Mouse (Mus musculus) hindbrain, embryonic 11.5 days (tissue): Measurements from ENCODE around the gene Ly6g6c. TPM values are rescaled to one million over a fixed set of nuclear protein-coding genes. Genes with fewer than 3 reads are reported as not detected.
"Not testable (repeated sequence)": the region's sequence is repeated elsewhere in the genome, so short reads cannot be mapped to it uniquely, and the experiment has no call there.

Experiments
- ATAC-seq: fragments of 200-750 bp; cut with Nextera tagmentation; 2 replicates; pipeline ENCODE4 v1.8.0; 2017; ENCODE audit warnings: mild to moderate bottlenecking, moderate TSS enrichment, moderate library complexity; ENCODE audit not compliant: low FRiP score
- DNase-seq: peaks from one replicate; pipeline ENCODE4 v3.0.0-alpha.2; 2015; ENCODE audit warnings: low spot score
- H3K27ac ChIP-seq: fragments of 300-500 bp; sonication (generic); 2 replicates; pipeline ENCODE4 v1.5.1; 2014; ENCODE audit warnings: mild to moderate bottlenecking, low read depth, low read length
- H3K27me3 ChIP-seq: fragments of 300-500 bp; sonication (generic); 2 replicates; pipeline ENCODE4 v1.6.1; 2014; ENCODE audit warnings: mild to moderate bottlenecking, low read length, moderate library complexity, mixed read lengths; ENCODE audit not compliant: control insufficient read depth, insufficient read depth
- H3K36me3 ChIP-seq: fragments of 300-500 bp; sonication (generic); 2 replicates; pipeline ENCODE4 v1.6.1; 2014; ENCODE audit warnings: mild to moderate bottlenecking, low read length, moderate library complexity, mixed read lengths; ENCODE audit not compliant: control insufficient read depth, insufficient read depth
- H3K4me1 ChIP-seq: fragments of 300-500 bp; sonication (generic); replicated peaks from 2 replicates; pipeline ENCODE4 v1.6.1; 2014; ENCODE audit warnings: low read length, mixed read lengths; ENCODE audit not compliant: control insufficient read depth, insufficient read depth
- H3K4me2 ChIP-seq: fragments of 300-500 bp; sonication (generic); replicated peaks from 2 replicates; pipeline ENCODE4 v1.6.1; 2014; ENCODE audit warnings: mild to moderate bottlenecking, low read depth, low read length
- H3K4me3 ChIP-seq: fragments of 300-500 bp; sonication (generic); 2 replicates; pipeline ENCODE4 v1.5.1; 2014; ENCODE audit warnings: low read depth, low read length
- H3K9ac ChIP-seq: fragments of 300-500 bp; sonication (generic); 2 replicates; pipeline ENCODE4 v1.6.1; 2014; ENCODE audit warnings: low read depth, low read length
- H3K9me3 ChIP-seq: fragments of 300-500 bp; sonication (generic); 2 replicates; pipeline ENCODE4 v1.6.1; 2016; ENCODE audit warnings: low read length; ENCODE audit not compliant: control insufficient read depth
- WGBS: fragments of 180-500 bp; shearing (Covaris S2); extraction: QIAGEN DNeasy Blood & Tissue Kit; methylation state at CpG from one replicate; pipeline ENCODE4 v1.1.7; 2014; 5-methylcytosine and 5-hydroxymethylcytosine counted together
- polyA plus RNA-seq: library from polyadenylated mRNA; unstranded; fragments of >200 nt; fragmentation: Nextera tagmentation; extraction: Ambion mirVana; gene quantifications from 2 replicates; pipeline ENCODE4 v1.2.1, GENCODE M21; 2014

Gene Ly6g6c
- polyA plus RNA-seq, 1 experiment from 2014 or later, result 0.19 TPM

DNA sequence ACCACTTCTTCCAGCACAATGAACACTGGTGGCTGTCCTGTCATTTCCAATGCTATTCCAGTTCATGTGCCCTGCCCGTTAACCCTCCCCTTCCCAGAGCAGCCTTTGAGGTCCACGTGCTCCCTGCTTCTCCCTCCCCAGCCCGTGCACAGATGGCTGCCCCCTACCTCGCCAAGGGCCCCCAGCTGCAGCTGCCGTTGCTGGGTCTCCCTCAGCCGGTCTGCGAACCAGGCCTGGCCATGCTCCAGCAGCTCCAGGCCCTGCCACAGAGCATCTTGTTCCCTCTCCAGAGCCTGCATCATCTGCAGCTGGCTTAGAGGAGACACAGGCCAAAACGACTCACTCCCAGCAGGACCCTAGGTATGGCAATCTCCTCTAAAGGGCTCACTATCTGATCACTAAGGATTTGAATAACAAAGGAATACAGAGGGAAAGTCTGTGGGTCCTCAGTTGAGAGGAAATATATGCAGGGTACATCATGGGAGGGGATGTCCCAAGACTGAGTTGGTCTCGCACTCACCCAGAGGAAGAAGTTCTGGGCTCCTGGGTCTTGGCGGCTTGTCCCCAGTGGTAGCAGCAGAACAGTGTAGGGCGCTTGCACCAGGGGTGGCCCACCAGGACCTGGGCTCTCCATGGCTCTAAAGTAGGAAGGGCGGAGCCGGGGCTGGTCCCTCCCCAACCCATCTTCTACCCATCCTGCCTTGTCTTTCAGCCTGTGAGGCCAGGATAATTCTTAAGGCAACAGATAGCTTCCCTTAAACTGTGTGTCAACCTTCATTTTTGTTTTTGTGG lies 37.7 kb upstream of the Ly6g6c start, which contains the start of gene Sapcd1:
Gene Sapcd1, minus strand, starts transcription at position 740 of the 792 bp plus-strand sequence.
- H3K4me2 ChIP-seq, result no peak within 1 kb of the TSS
- H3K27me3 ChIP-seq, result no peaks in the 10 kb centered on the region
- peak within 1 kb of the TSS; percentile 61; the same call in 1 of the 2 replicates for H3K27ac ChIP-seq
- H3K36me3 ChIP-seq, result no peaks in the 10 kb centered on the region
- H3K4me1 ChIP-seq, result peaks cover 11% of the 10 kb centered on the region
- 31% methylated on average over 13 of the region's 13 CpGs for WGBS
- DNase-seq (peak; percentile 57), ATAC-seq (peak; percentile 75)
- peak within 1 kb of the TSS; percentile 45; the same call in 1 of the 2 replicates for H3K9ac ChIP-seq
- H3K4me3 ChIP-seq, result no peak within 1 kb of the TSS
- no peaks in the 10 kb centered on the region for H3K9me3 ChIP-seq

GRCm38 (mm10) chr17:35028315-35028714 lies 36.9 kb upstream of the Ly6g6c start:
- Histone ChIP-seq H3K27me3 (no peaks in the 10 kb centered on the region), H3K4me2 (no peak overlapping the region), H3K36me3 (no peaks in the 10 kb centered on the region), H3K27ac (no peak overlapping the region), H3K9me3 (no peaks in the 10 kb centered on the region), H3K4me1 (peaks cover 11% of the 10 kb centered on the region), H3K9ac (no peak overlapping the region), H3K4me3 (no peak overlapping the region)
- 74% methylated on average over 2 of the region's 2 CpGs for WGBS
- ATAC-seq, result no peak
- DNase-seq, result no peak

GRCm38 (mm10) chr17:35029691-35030532 lies 35.3 kb upstream of the Ly6g6c start:
- Histone ChIP-seq H3K27ac (0 out of 2 replicates have a peak overlapping the region, but pooled peaks have one; percentile 33), H3K4me1 (peaks cover 11% of the 10 kb centered on the region), H3K9me3 (no peaks in the 10 kb centered on the region), H3K4me2 (peak overlapping the region; percentile 17), H3K36me3 (no peaks in the 10 kb centered on the region), H3K4me3 (no peak overlapping the region), H3K9ac (0 out of 2 replicates have a peak overlapping the region, but pooled peaks have one; percentile 20), H3K27me3 (no peaks in the 10 kb centered on the region)
- 28% methylated on average over 19 of the region's 19 CpGs for WGBS
- peak; percentile 28; the same call in 1 of the 2 replicates for ATAC-seq
- DNase-seq, result peak; percentile 67

- no peak for DNase-seq
- ATAC-seq, result no peak
- Histone ChIP-seq H3K36me3 (no peaks in the 10 kb centered on the region), H3K4me2 (no peak overlapping the region), H3K27ac (no peak overlapping the region), H3K4me3 (no peak overlapping the region), H3K9me3 (no peaks in the 10 kb centered on the region), H3K9ac (no peak overlapping the region), H3K4me1 (peaks cover 11% of the 10 kb centered on the region), H3K27me3 (no peaks in the 10 kb centered on the region)
- 90% methylated on average over 11 of the region's 11 CpGs for WGBS
Observed at GRCm38 (mm10) chr17:35031272-35031671, 33.9 kb upstream of the Ly6g6c start.

GRCm38 (mm10) chr17:35031880-35032279 lies 33.3 kb upstream of the Ly6g6c start:
- H3K9me3 ChIP-seq, result no peaks in the 10 kb centered on the region
- no peak overlapping the region for H3K9ac ChIP-seq
- ATAC-seq, result no peak
- no peak for DNase-seq
- H3K36me3 ChIP-seq, result no peaks in the 10 kb centered on the region
- 89% methylated on average over 7 of the region's 7 CpGs for WGBS
- no peak overlapping the region for H3K27ac ChIP-seq
- H3K4me2 ChIP-seq, result no peak overlapping the region
- no peak overlapping the region for H3K4me3 ChIP-seq
- peaks cover 11% of the 10 kb centered on the region for H3K4me1 ChIP-seq
- H3K27me3 ChIP-seq, result no peaks in the 10 kb centered on the region

DNA sequence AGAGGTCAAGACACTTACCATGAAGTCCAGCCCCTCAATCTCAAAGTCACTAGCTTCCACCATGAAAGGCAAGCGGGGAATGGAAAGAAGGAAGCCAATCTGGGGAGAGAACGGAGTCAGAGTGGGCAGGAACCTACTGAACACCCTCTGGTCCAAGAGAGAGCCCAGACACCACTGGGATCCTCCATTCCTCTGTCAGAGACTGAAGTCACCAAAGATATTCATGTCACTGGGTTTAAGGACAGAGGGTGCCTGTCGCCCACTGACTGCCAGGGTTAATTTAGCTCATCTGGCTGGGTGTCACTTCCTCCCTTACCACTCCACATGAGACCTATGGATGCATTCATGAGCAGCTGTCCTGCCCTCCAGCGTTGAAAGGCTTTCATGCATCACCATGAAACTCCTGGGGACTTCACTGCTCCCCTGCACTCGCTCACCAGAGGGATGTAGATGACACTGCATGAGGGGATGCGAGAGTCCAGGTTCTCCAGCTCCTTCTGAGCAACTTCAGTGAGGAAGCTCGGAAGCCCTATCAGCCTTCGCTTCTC lies 32.8 kb upstream of the Ly6g6c start:
- ATAC-seq (no peak), DNase-seq (no peak)
- WGBS, result 73% methylated on average over 8 of the region's 8 CpGs
- H3K27ac ChIP-seq, result no peak overlapping the region
- no peak overlapping the region for H3K4me2 ChIP-seq
- H3K9me3 ChIP-seq, result no peaks in the 10 kb centered on the region
- no peaks in the 10 kb centered on the region for H3K36me3 ChIP-seq
- no peak overlapping the region for H3K4me3 ChIP-seq
- H3K4me1 ChIP-seq, result peaks cover 9% of the 10 kb centered on the region
- H3K9ac ChIP-seq, result no peak overlapping the region
- H3K27me3 ChIP-seq, result no peaks in the 10 kb centered on the region

DNA sequence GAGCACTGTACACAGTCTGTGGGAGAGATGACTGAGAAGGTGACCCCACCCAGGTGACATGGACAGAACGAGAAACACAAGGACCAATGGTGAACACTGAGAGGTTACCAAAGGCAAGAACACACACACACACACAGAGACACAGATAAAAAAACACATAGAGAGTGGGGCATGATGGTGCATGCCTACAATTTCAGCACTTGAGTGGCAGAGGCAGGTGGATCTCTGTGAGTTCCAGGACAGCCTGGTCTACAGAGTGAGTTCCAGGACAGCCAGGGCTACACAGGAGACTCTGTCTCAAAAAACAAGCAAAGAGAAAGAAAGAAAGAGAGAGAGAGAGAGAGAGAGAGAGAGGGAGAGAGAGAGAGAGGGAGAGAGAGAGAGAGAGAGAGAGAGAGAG lies 31.5 kb upstream of the Ly6g6c start:
- not testable (repeated sequence) for H3K27me3 ChIP-seq, DNase-seq, H3K9ac ChIP-seq, H3K9me3 ChIP-seq, H3K4me3 ChIP-seq, H3K4me1 ChIP-seq, H3K36me3 ChIP-seq, H3K27ac ChIP-seq, ATAC-seq, H3K4me2 ChIP-seq
- WGBS, result 90% methylated on average over 1 of the region's 1 CpGs

DNA sequence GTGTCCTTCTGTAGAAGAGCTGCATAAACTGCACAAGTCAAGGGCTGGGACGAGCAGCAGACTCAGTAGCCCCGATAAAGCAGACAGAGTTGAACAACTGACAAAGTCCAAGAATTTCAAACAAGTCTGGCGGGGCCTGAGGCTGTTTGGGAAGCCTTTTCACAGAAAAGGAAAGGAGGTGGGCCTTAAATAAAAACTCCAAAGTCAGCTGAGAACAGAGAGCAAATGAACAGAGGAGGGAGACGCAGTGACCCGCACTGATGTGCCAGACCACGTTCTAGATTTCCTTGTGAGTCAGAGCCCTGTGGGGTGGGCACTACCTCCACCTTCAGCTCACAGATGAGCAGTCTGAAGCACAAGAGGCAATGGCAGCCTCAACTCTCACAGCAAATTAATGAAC lies 30.3 kb upstream of the Ly6g6c start:
- WGBS, result 81% methylated on average over 6 of the region's 6 CpGs
- Histone ChIP-seq H3K27me3 (no peaks in the 10 kb centered on the region), H3K9ac (no peak overlapping the region), H3K27ac (no peak overlapping the region), H3K36me3 (no peaks in the 10 kb centered on the region), H3K4me3 (no peak overlapping the region), H3K4me1 (peaks cover 4% of the 10 kb centered on the region; the same call in 1 of the 2 replicates), H3K9me3 (no peaks in the 10 kb centered on the region), H3K4me2 (no peak overlapping the region)
- ATAC-seq (no peak), DNase-seq (no peak)
